Mouse (Mus musculus): ENCODE results near the gene Padi3.

- TF ChIP-seq CTCF (IDR thresholded peaks at IDR 0.05; ENCODE audit: extremely low read depth, insufficient read depth, low read length), result 0 out of 2 replicates have a peak, but pooled peaks have one; percentile 7
- no peak for TF ChIP-seq POLR2A (IDR thresholded peaks at IDR 0.05; ENCODE audit: extremely low read depth, insufficient read depth, low read length)
Measured at GRCm38 (mm10) chr4:140793795-140794194, 16.7 kb downstream of the Padi3 start.
